Mouse (Mus musculus) lung, postnatal 10 days (tissue): ENCODE results near the gene Myl4.

Experiments used
- DNase-seq: peaks from one replicate; pipeline ENCODE4 v3.0.0; 2021

Gene Myl4

DNA sequence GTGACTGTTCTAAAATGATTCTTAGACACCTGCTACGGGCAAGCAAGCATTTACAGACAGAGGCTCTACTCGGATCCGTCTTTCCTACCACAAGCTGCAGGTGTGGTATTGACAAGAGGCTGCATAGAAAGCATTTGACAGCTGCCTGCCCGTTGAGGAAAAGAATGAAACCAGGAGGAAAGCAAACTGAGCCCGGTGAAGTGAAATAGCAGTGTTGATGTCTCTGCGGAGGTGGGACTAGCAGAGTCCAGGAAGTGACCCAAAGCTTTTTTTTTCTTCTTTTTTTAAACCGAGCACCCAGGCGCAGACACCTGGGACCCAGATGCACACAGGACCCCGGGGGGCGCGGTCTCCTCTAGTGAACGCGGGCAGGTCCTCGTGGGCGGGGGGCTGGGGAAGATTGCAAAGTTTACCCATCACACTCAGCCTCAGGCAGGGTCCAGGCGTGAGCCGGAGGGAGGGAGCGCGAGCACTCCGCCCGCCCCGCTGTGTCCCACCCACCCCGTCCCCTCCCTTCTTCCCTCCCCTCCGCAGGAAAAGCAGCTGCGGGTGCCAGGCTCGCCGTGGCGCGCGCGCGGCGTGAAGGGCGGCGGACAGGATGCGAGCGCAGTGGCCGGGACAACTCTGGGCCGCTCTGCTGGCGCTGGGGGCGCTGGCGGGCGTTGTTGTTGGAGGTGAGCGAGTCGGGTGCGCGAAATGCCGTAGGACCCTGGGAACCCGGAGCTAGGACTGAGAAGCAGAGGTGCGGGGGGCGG is 57.2 kb downstream of the Myl4 start, which contains the start of gene Itgb3:
Itgb3 (plus strand) TSS at position 510 of the 755 bp plus-strand sequence.
- DNase-seq, result peak; percentile 92

- DNase-seq, result no peak
These were observed 57.9 kb downstream of the Myl4 start for GRCm38 (mm10) chr11:104608249-104608920.

DNA sequence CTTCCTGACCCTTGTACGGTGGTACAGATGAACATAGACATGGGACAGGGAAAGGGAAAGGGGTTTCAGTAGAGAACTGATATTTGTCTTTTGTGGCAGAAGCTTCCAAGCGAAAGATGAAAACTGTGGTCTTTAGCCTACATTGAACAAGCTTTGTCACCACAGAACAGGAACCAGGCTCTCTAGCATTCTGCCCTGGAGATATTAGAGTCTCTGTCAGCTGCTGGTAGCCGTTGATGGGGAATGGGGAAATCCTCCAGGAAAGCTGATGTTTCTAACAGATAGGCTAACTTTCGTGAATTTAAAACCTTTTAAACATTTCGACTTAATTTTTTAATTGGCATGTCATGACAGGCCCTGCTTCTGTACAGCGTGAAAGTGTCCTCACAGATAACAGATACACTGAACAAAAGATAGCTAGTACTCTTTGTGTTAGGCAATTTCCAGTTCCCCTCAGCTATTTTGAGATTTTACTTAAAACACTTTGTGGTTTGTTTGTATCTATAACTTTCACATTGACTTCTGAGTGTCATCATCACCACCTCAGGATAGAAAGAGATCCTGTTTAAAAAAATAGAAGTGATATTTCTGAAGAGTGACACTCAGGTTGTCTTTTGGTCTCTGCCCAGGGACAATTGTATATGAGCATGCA is 58.7 kb downstream of the Myl4 start:
- DNase-seq, result no peak

GRCm38 (mm10) chr11:104609733-104610132 is 59.3 kb downstream of the Myl4 start:
- DNase-seq, result no peak

DNA sequence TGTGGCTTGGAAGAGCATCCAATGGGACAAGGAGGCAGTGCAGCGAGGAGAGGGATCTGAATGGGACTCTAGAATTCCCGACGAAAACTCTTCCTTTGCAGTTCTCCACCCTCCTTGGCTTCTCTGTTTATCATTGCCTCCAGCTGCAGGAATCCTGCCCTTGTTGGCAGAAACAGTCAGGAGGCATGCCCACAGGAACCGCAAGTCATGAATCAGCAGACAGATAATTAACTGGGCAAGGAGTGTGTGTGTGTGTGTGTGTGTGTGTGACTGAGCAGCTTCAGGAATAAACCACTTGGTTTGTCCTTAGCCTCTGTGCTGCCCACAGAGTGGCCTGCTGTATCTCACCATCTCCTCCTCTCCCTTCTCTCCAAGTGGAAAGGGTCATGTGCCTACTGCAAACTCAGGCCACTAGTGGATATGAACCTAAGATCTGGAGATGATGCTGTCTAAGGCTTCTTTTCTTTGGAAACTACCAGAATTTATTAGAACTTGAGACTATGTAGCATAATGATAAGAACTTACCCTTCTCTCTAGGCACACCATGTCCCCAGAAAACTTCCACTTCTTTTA is 61.2 kb downstream of the Myl4 start:
- peak; percentile 59 for DNase-seq

GRCm38 (mm10) chr11:104613551-104613950 is 63.1 kb downstream of the Myl4 start:
- no peak for DNase-seq

- DNase-seq, result no peak
These were observed 63.7 kb downstream of the Myl4 start for GRCm38 (mm10) chr11:104614130-104614529.

DNA sequence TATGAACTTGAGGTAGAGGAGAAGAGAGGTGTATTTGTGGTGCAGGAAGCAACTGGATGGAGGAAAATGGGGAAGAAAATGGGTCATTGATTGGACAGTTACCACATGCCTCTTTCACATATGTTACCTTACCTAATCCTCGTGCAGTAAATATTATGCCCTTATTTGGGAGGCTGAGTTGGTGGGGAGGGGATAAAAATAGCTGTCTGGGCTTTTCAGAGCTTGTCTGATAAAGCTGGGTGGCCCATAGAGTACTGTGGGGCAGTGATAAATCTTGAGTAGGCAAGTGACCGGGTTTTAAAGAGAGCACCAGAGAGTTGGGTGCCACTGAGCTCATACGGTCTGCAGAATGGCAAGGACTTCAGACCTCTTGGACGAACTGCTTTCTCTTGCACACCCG is 65.7 kb downstream of the Myl4 start:
- no peak for DNase-seq

DNA sequence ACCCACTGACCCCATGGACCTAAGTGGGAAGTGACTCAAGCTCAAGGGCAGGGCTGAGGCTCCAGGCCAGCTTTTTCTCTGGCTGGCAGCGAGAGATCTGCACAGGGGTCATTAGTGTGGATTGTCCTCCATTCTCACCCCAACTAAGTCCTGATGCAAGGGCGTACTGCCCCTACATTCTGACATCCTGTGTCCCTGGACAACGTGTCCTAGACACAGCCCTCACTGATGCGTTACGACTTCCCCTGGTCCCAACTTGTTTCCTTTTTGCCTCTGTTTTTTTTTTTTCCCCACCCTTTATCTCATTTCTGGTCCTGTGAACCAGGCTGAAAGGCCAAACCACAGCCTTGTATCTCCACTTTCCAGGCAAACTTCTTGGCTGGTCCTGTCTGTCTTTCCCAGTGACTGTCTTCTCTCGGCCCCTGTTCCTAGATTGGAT is 68.2 kb downstream of the Myl4 start:
- no peak for DNase-seq

- no peak for DNase-seq
These were observed 68.9 kb downstream of the Myl4 start for GRCm38 (mm10) chr11:104619084-104620022.

DNA sequence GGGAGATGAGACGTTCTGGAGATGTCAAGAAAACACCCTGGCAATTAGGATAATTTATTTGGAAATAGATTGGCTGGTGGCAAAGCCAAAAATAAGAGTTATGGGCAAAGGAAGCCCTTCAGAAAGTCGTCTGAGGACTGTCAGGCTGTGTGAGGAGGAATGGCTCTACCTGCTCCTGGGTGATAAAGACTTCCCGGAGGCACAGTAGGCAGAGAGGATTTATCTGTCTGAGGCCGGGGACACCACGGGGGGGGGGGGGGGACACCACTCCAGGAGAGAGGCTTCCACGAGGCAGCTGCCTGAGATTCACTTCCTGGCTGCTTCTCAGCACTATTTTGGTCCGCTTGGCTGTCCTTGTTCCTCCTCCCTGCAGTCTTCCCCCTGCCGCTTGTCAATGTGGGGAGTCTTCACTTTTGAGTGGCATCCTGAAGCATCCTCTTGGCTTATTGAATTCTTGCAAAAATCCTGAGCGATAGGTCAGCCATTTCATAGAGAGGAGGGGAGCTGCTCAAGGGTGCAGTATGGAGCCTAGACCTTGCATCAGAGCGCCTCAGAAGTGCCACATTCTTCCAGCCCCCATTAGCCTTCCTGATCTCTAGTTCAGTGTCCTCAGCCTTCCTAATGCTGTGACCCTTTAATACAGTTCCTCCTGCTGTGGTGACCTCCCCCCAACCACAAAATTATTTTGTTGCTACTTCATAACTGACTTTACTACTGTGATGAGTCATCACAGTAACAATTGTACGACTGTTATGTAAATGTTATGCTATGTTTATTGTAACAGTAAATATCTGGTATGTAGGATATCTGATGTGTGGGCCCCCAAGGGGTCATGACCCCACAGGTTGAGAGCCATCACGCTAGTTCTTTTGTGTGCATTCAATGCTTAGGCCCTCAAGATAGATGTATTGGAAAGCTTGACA is 71.8 kb downstream of the Myl4 start:
- no peak for DNase-seq

- peak; percentile 83 for DNase-seq
These were observed 74.4 kb downstream of the Myl4 start for GRCm38 (mm10) chr11:104624791-104625391.

- DNase-seq, result peak; percentile 88
These were observed 75.3 kb downstream of the Myl4 start for GRCm38 (mm10) chr11:104625453-104626402.

GRCm38 (mm10) chr11:104626635-104627034 is 76.2 kb downstream of the Myl4 start:
- DNase-seq, result no peak

GRCm38 (mm10) chr11:104627616-104628301 is 77.3 kb downstream of the Myl4 start:
- DNase-seq, result no peak

DNA sequence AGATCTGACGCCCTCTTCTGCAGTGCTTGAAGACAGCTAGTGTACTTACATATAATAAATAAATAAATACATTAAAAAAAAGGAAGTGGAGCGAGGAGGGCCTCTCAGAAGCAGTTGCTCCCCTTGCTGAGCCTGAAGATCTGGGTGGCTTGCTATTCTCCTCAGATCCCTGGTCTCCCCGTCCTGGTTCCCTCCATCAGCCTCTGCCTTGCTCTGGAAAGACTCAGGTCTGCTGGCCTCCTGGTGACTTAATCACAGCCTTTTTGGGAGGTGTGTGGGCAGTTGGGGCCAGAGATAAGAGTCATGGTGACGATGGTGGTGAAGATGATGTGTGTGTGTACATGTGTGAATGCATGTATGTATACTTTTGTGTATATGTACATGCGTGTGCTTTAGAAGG is 78.1 kb downstream of the Myl4 start:
- no peak for DNase-seq

GRCm38 (mm10) chr11:104630185-104630835 is 79.8 kb downstream of the Myl4 start:
- no peak for DNase-seq

- no peak for DNase-seq
These were observed 80.8 kb downstream of the Myl4 start for GRCm38 (mm10) chr11:104631306-104631705.
